Mouse (Mus musculus) mature B cell (primary cell): ENCODE measurements around the gene Fam173a.

ENCODE experiments used
- in situ Hi-C: fragments of 300-500 bp; cut with MboI; formaldehyde crosslinking; loops from 2 replicates; pipeline ENCODE4 v1.14.3; 2019

The Fam173a gene

GRCm38 (mm10) chr17:25792615-25793014 is at the start of gene Fam173a:
Gene Fam173a (minus strand): TSS chr17:25792901.
- in situ Hi-C loops, result no loop called here

GRCm38 (mm10) chr17:25841117-25841880 is 48.6 kb upstream of the Fam173a start, which contains the start of gene Gm20683:
Gene Gm20683 (minus strand): TSS chr17:25841763.
- in situ Hi-C loops, result no loop called here

- in situ Hi-C loops, result no loop called here
These were observed 47.8 kb upstream of the Fam173a start for GRCm38 (mm10) chr17:25840519-25840918.

- in situ Hi-C loops, result no loop called here
These were observed 46.9 kb upstream of the Fam173a start for GRCm38 (mm10) chr17:25839455-25840235.

- in situ Hi-C loops, result no loop called here
These were observed 46.2 kb upstream of the Fam173a start for GRCm38 (mm10) chr17:25838904-25839303.

- in situ Hi-C loops, result no loop called here
These were observed 44.8 kb upstream of the Fam173a start for GRCm38 (mm10) chr17:25837533-25837932.

GRCm38 (mm10) chr17:25837076-25837410 is 44.3 kb upstream of the Fam173a start, which contains the start of gene Rhbdl1:
Gene Rhbdl1 (minus strand): TSS chr17:25837295.
- in situ Hi-C loops, result no loop called here

- in situ Hi-C loops, result no loop called here
These were observed 43.8 kb upstream of the Fam173a start for GRCm38 (mm10) chr17:25836397-25837075.

- in situ Hi-C loops, result no loop called here
These were observed 43.1 kb upstream of the Fam173a start for GRCm38 (mm10) chr17:25835816-25836215.

GRCm38 (mm10) chr17:25835301-25835700 is 42.6 kb upstream of the Fam173a start:
- in situ Hi-C loops, result no loop called here

GRCm38 (mm10) chr17:25834595-25835222 is 42.0 kb upstream of the Fam173a start:
- in situ Hi-C loops, result no loop called here

- in situ Hi-C loops, result no loop called here
These were observed 41.4 kb upstream of the Fam173a start for GRCm38 (mm10) chr17:25833961-25834594.

- in situ Hi-C loops, result no loop called here
These were observed 40.6 kb upstream of the Fam173a start, which contains the start of gene Stub1 for GRCm38 (mm10) chr17:25833291-25833663. Gene Stub1 (minus strand): TSS chr17:25833404.

GRCm38 (mm10) chr17:25832436-25833290 is 40.0 kb upstream of the Fam173a start:
- in situ Hi-C loops, result no loop called here

- in situ Hi-C loops, result no loop called here
These were observed 39.0 kb upstream of the Fam173a start for GRCm38 (mm10) chr17:25831451-25832281.

GRCm38 (mm10) chr17:25830806-25831431 is 38.2 kb upstream of the Fam173a start:
- in situ Hi-C loops, result no loop called here

- in situ Hi-C loops, result no loop called here
These were observed 37.6 kb upstream of the Fam173a start for GRCm38 (mm10) chr17:25830200-25830753.

GRCm38 (mm10) chr17:25829558-25830017 is 36.9 kb upstream of the Fam173a start:
- in situ Hi-C loops, result no loop called here
